Mouse (Mus musculus) thymus, postnatal 0 days (tissue): Measurements from ENCODE around the gene Taar7f. TPM values are rescaled to one million over a fixed set of nuclear protein-coding genes. Genes with fewer than 3 reads are reported as not detected.

ENCODE experiments used
- polyA plus RNA-seq: library from polyadenylated mRNA; unstranded; fragments of >200 nt; fragmentation: Nextera tagmentation; extraction: Ambion mirVana; gene quantifications from 2 replicates; pipeline ENCODE4 v1.2.1, GENCODE M21; 2015

Taar7f gene
- polyA plus RNA-seq, 1 experiment from 2014 or later = not detected

Other genes with a start within 250 kb of the Taar7f start
- gene Vnn3, start 198.0 kb upstream of the Taar7f start, polyA plus RNA-seq = 0.53 and 0.88 TPM in 2 replicates
- gene Vnn1, start 154.8 kb upstream of the Taar7f start, polyA plus RNA-seq = 0.07 and 0.15 TPM in 2 replicates
- gene Taar1, start 129.2 kb upstream of the Taar7f start, polyA plus RNA-seq = not detected in 2 replicates
- not detected in 2 replicates for gene Taar2, start 110.9 kb upstream of the Taar7f start, polyA plus RNA-seq
- not detected in 2 replicates for gene Taar3, start 100.0 kb upstream of the Taar7f start, polyA plus RNA-seq
- not detected in 2 replicates for gene Taar4, start 89.0 kb upstream of the Taar7f start, polyA plus RNA-seq
- not detected in 2 replicates for gene Taar5, start 78.8 kb upstream of the Taar7f start, polyA plus RNA-seq
- gene Taar6, start 63.9 kb upstream of the Taar7f start, polyA plus RNA-seq = not detected in 2 replicates
- gene Taar7a, start 56.0 kb upstream of the Taar7f start, polyA plus RNA-seq = not detected in 2 replicates
- not detected in 2 replicates for gene Taar7b, start 49.6 kb upstream of the Taar7f start, polyA plus RNA-seq
- not detected in 2 replicates for gene Taar7d, start 22.3 kb upstream of the Taar7f start, polyA plus RNA-seq
- not detected in 2 replicates for gene Taar7e, start 11.9 kb upstream of the Taar7f start, polyA plus RNA-seq
- not detected in 2 replicates for gene Taar8a, start 27.0 kb downstream of the Taar7f start, polyA plus RNA-seq
- gene Taar8b, start 42.8 kb downstream of the Taar7f start, polyA plus RNA-seq = not detected in 2 replicates
- gene Taar8c, start 52.4 kb downstream of the Taar7f start, polyA plus RNA-seq = not detected in 2 replicates
- gene Taar9, start 60.0 kb downstream of the Taar7f start, polyA plus RNA-seq = not detected in 2 replicates
- 67.7 and 69.1 TPM in 2 replicates for gene Stx7, start 99.8 kb downstream of the Taar7f start, polyA plus RNA-seq
- 0.96 and 1.2 TPM in 2 replicates for gene Moxd1, start 174.0 kb downstream of the Taar7f start, polyA plus RNA-seq